Mouse (Mus musculus) hindbrain, embryonic 13.5 days (tissue): ENCODE data around the gene Cux2. TPM values are rescaled to one million over a fixed set of nuclear protein-coding genes. Genes with fewer than 3 reads are reported as not detected.

Experiments
- ATAC-seq: fragments of 200-750 bp; cut with Nextera tagmentation; 2 replicates; pipeline ENCODE4 v1.8.0; 2017; ENCODE audit warnings: moderate TSS enrichment; ENCODE audit not compliant: low FRiP score
- H3K27ac ChIP-seq: fragments of 300-500 bp; sonication (generic); 2 replicates; pipeline ENCODE4 v1.5.1; 2015; ENCODE audit warnings: inconsistent platforms, mild to moderate bottlenecking, moderate library complexity
- H3K27me3 ChIP-seq: fragments of 300-500 bp; sonication (generic); 2 replicates; pipeline ENCODE4 v1.6.1; 2015; ENCODE audit warnings: mild to moderate bottlenecking, inconsistent platforms
- H3K36me3 ChIP-seq: fragments of 300-500 bp; sonication (generic); 2 replicates; pipeline ENCODE4 v1.6.1; 2015; ENCODE audit warnings: mild to moderate bottlenecking, inconsistent platforms
- H3K4me1 ChIP-seq: fragments of 300-500 bp; sonication (generic); replicated peaks from 2 replicates; pipeline ENCODE4 v1.6.1; 2015; ENCODE audit warnings: inconsistent platforms
- H3K4me2 ChIP-seq: fragments of 300-500 bp; sonication (generic); 2 replicates; pipeline ENCODE4 v1.6.1; 2015; ENCODE audit warnings: inconsistent platforms, mild to moderate bottlenecking, moderate library complexity
- H3K4me3 ChIP-seq: fragments of 300-500 bp; sonication (generic); 2 replicates; pipeline ENCODE4 v1.5.1; 2015; ENCODE audit warnings: mild to moderate bottlenecking, inconsistent platforms
- H3K9ac ChIP-seq: fragments of 300-500 bp; sonication (generic); 2 replicates; pipeline ENCODE4 v1.6.1; 2015; ENCODE audit warnings: mild to moderate bottlenecking, inconsistent platforms
- H3K9me3 ChIP-seq: fragments of 300-500 bp; sonication (generic); 2 replicates; pipeline ENCODE4 v1.6.1; 2016; ENCODE audit warnings: inconsistent platforms
- WGBS: fragments of 180-500 bp; shearing (Covaris S2); methylation state at CpG from one replicate; pipeline ENCODE4 v1.1.7; 2015; 5-methylcytosine and 5-hydroxymethylcytosine counted together
- polyA plus RNA-seq: library from polyadenylated mRNA; unstranded; fragments of >200 nt; fragmentation: Nextera tagmentation; extraction: Ambion mirVana; gene quantifications from 2 replicates; pipeline ENCODE4 v1.2.1, GENCODE M21; 2015

The Cux2 gene
- polyA plus RNA-seq, 1 experiment from 2014 or later: 29.1 TPM

DNA sequence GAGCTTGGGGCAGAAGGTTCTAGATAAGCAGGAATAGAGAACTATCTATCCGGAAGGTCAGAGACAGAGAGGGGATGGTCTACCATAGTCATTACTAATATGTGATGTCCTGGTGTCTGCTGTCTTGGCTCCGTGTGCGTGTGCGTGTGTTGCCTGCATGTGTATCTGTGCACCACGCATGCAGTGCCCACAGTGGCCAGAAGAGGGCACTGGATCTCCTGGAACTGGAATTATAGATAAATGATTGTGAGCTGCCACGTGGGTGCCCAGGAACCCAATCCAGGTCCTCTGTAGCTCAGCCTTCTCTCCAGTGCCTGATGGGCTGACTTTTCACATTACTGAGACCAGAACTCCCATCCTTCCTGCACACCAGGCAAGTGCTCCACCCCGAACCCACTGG, 29.9 kb upstream of the Cux2 start:
- Histone ChIP-seq H3K9me3 (no peaks in the 10 kb centered on the region), H3K4me3 (no peak overlapping the region), H3K9ac (no peak overlapping the region), H3K27me3 (no peaks in the 10 kb centered on the region), H3K4me1 (peaks cover 8% of the 10 kb centered on the region), H3K4me2 (no peak overlapping the region), H3K27ac (no peak overlapping the region), H3K36me3 (no peaks in the 10 kb centered on the region)
- no peak for ATAC-seq
- WGBS: 81% methylated on average over 7 of the region's 7 CpGs

- no peak overlapping the region for H3K27ac ChIP-seq
- WGBS: 62% methylated on average over 4 of the region's 4 CpGs
- no peaks in the 10 kb centered on the region for H3K9me3 ChIP-seq
- no peak overlapping the region for H3K9ac ChIP-seq
- H3K4me3 ChIP-seq: no peak overlapping the region
- no peak overlapping the region for H3K4me2 ChIP-seq
- H3K4me1 ChIP-seq: peaks cover 8% of the 10 kb centered on the region
- 0 out of 2 replicates have a peak, but pooled peaks cover 5% of the 10 kb centered on the region for H3K27me3 ChIP-seq
- no peaks in the 10 kb centered on the region for H3K36me3 ChIP-seq
- ATAC-seq: no peak
Observed at GRCm38 (mm10) chr5:122077244-122077643, 27.3 kb upstream of the Cux2 start.

GRCm38 (mm10) chr5:122075736-122076135, 25.8 kb upstream of the Cux2 start:
- ATAC-seq: no peak
- no peak overlapping the region for H3K9ac ChIP-seq
- 57% methylated on average over 3 of the region's 3 CpGs for WGBS

DNA sequence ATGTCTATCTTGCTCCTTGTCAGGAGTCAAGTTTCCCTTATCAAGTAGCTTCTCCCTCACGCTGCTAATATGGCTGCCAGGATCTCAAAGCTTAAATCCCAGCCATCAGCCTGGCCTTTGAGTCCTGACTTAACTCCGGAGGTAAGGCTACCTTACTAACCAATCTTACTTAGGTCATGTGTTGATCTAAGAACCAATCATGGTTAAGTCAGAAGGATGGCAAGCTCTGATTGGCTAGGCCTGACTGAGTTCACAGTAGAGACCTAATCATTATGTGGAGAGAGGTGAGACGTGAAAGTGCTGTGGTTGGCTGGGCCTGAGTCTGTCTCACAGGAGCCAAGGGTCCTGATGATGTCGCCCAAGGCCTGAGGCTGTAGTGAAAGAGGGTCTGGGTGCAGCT, 22.1 kb upstream of the Cux2 start:
- ATAC-seq: no peak
- 76% methylated on average over 4 of the region's 4 CpGs for WGBS
- Histone ChIP-seq H3K9ac (no peak overlapping the region), H3K9me3 (no peaks in the 10 kb centered on the region), H3K4me1 (no peaks in the 10 kb centered on the region), H3K36me3 (no peaks in the 10 kb centered on the region), H3K27ac (no peak overlapping the region), H3K27me3 (0 out of 2 replicates have a peak, but pooled peaks cover 5% of the 10 kb centered on the region), H3K4me3 (no peak overlapping the region), H3K4me2 (no peak overlapping the region)

More at GRCm38 (mm10) chr5:122075736-122076135, 25.8 kb upstream of the Cux2 start:
- no peak overlapping the region for H3K4me2 ChIP-seq
- H3K4me1 ChIP-seq: peaks cover 6% of the 10 kb centered on the region
- no peaks in the 10 kb centered on the region for H3K36me3 ChIP-seq
- H3K27me3 ChIP-seq: 0 out of 2 replicates have a peak, but pooled peaks cover 5% of the 10 kb centered on the region
- no peaks in the 10 kb centered on the region for H3K9me3 ChIP-seq
- H3K4me3 ChIP-seq: no peak overlapping the region
- H3K27ac ChIP-seq: no peak overlapping the region

DNA sequence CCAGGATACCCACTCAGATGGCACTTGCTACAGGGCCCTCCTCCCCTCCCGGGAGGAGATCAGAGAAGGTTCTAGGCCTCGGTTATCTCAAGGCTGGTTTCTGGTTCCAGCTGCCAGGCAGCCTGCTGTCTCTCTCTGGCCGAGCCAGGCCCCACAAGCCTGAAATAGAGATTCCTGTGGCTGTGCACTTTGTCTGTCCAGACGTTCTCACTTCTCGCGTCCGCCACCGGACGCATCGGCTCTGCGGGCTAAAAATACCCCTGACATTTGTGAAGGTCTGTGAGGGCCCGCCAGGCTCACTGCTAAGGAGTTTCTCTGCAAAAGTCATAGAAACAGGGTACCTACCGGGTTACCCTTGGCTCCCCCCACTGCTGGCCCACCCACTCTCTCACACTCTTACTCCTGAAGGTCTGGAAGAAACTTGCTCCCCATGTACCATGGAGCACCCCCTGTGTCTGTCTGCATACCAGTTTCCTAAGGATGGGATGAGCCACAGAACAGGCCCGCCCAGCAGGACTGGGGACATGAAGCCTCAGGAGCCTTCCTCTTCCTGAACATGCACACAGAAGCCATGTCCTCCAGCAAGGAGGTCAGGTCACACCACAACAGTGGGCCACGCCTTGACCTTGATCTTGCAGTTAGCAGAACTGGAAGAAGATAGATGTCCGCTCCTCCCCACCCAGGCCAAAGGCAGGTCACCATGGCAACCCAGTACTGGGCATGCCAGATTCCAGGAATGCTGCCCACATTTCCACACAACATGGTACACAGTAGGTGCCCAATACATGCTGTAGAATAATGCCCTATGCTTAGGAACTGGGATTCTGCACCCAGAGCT, 21.3 kb upstream of the Cux2 start:
- Histone ChIP-seq H3K27ac (no peak overlapping the region), H3K36me3 (no peaks in the 10 kb centered on the region), H3K4me2 (no peak overlapping the region), H3K9ac (no peak overlapping the region), H3K4me3 (no peak overlapping the region), H3K9me3 (no peaks in the 10 kb centered on the region), H3K27me3 (0 out of 2 replicates have a peak, but pooled peaks cover 9% of the 10 kb centered on the region), H3K4me1 (no peaks in the 10 kb centered on the region)
- WGBS: 85% methylated on average over 16 of the region's 16 CpGs
- no peak for ATAC-seq

DNA sequence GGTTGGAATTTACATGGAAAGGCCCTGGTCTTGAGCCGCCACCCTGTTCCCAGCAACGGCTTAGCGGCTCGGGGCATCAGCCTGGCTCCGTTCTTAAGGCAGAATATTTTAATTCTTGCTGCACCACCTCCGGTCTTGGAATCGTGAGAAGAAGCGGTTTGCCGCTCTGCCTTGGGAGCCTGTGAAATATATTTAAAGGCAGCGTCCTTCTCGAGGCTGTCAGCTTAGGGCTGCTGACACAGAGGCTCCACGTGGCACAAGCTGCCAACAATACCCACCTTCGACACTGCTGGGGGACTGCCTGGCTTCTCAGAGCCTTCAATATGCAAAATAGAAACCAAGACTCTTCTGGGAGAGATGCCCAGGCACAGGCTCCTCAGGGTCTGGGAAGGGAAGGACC, 18.7 kb upstream of the Cux2 start:
- Histone ChIP-seq H3K36me3 (no peaks in the 10 kb centered on the region), H3K4me2 (no peak overlapping the region), H3K9ac (no peak overlapping the region), H3K4me1 (no peaks in the 10 kb centered on the region), H3K9me3 (no peaks in the 10 kb centered on the region), H3K27ac (no peak overlapping the region), H3K4me3 (no peak overlapping the region), H3K27me3 (0 out of 2 replicates have a peak, but pooled peaks cover 12% of the 10 kb centered on the region)
- ATAC-seq: no peak
- 78% methylated on average over 13 of the region's 13 CpGs for WGBS

GRCm38 (mm10) chr5:122063204-122063933, 13.5 kb upstream of the Cux2 start:
- no peak overlapping the region for H3K27ac ChIP-seq
- H3K4me2 ChIP-seq: no peak overlapping the region
- 79% methylated on average over 25 of the region's 25 CpGs for WGBS
- no peak for ATAC-seq
- H3K9me3 ChIP-seq: no peaks in the 10 kb centered on the region
- peaks cover 23% of the 10 kb centered on the region for H3K4me1 ChIP-seq
- H3K27me3 ChIP-seq: 0 out of 2 replicates have a peak, but pooled peaks cover 15% of the 10 kb centered on the region
- no peak overlapping the region for H3K4me3 ChIP-seq
- no peak overlapping the region for H3K9ac ChIP-seq
- no peaks in the 10 kb centered on the region for H3K36me3 ChIP-seq

GRCm38 (mm10) chr5:122062479-122062878, 12.6 kb upstream of the Cux2 start:
- Histone ChIP-seq H3K9ac (no peak overlapping the region; the same call in 1 of the 2 replicates), H3K9me3 (no peaks in the 10 kb centered on the region), H3K4me3 (no peak overlapping the region), H3K4me1 (peaks cover 23% of the 10 kb centered on the region), H3K27ac (no peak overlapping the region), H3K27me3 (0 out of 2 replicates have a peak, but pooled peaks cover 15% of the 10 kb centered on the region), H3K4me2 (no peak overlapping the region), H3K36me3 (no peaks in the 10 kb centered on the region)
- 37% methylated on average over 12 of the region's 12 CpGs for WGBS
- no peak for ATAC-seq

DNA sequence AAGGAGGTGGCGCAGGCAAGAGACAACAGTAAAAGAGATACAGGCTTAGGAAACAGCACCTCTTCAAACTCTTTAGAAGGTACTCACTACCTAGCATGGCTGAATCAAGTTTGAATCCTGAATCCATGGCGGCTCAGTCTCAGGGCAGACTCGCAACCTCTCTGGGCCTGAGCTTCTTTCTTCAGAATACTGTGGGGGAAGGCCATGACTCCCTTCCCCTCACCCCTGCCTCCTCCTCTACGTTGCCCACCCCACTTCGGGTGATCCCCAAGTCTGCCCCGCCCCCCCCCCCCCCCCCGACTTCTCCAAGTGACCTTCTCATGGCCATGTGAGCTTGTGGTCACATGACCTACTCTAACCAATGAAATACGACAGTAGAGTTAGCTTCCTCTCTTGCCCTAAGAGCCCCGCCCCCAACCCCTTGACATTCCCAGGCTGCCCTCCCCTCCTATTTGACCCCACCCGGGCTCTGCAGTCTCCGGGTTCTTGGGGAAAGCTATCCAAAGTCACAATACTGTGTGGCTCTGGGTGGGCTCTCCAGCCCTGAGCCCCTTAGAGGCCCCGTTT, 10.9 kb upstream of the Cux2 start:
- Histone ChIP-seq H3K4me2 (no peak overlapping the region), H3K9me3 (no peaks in the 10 kb centered on the region), H3K4me1 (peaks cover 23% of the 10 kb centered on the region), H3K27ac (no peak overlapping the region), H3K9ac (no peak overlapping the region), H3K4me3 (no peak overlapping the region), H3K36me3 (no peaks in the 10 kb centered on the region), H3K27me3 (0 out of 2 replicates have a peak, but pooled peaks cover 8% of the 10 kb centered on the region)
- no peak for ATAC-seq
- 25% methylated on average over 8 of the region's 12 CpGs for WGBS

- peak overlapping the region; percentile 24; the same call in 1 of the 2 replicates for H3K9ac ChIP-seq
- peaks cover 27% of the 10 kb centered on the region for H3K4me1 ChIP-seq
- H3K27me3 ChIP-seq: 0 out of 2 replicates have a peak, but pooled peaks cover 3% of the 10 kb centered on the region
- ATAC-seq: no peak; the same call in 1 of the 2 replicates
- H3K27ac ChIP-seq: no peak overlapping the region
- peak overlapping the region; percentile 20; the same call in 1 of the 2 replicates for H3K4me3 ChIP-seq
- peak overlapping the region; percentile 46 for H3K4me2 ChIP-seq
- 27% methylated on average over 39 of the region's 39 CpGs for WGBS
- no peaks in the 10 kb centered on the region for H3K9me3 ChIP-seq
- no peaks in the 10 kb centered on the region for H3K36me3 ChIP-seq
Observed at GRCm38 (mm10) chr5:122059060-122060017, 9.4 kb upstream of the Cux2 start.

GRCm38 (mm10) chr5:122057622-122058021, 7.7 kb upstream of the Cux2 start:
- 0 out of 2 replicates have a peak, but pooled peaks cover 3% of the 10 kb centered on the region for H3K27me3 ChIP-seq
- no peak overlapping the region for H3K4me2 ChIP-seq
- no peak for ATAC-seq
- H3K4me3 ChIP-seq: no peak overlapping the region
- H3K4me1 ChIP-seq: peaks cover 37% of the 10 kb centered on the region
- H3K27ac ChIP-seq: no peak overlapping the region
- no peaks in the 10 kb centered on the region for H3K9me3 ChIP-seq
- 71% methylated on average over 6 of the region's 6 CpGs for WGBS
- H3K9ac ChIP-seq: no peak overlapping the region
- no peaks in the 10 kb centered on the region for H3K36me3 ChIP-seq
